Mouse (Mus musculus) liver, postnatal 0 days (tissue): ENCODE data around the gene Olfr1426. TPM values are rescaled to one million over a fixed set of nuclear protein-coding genes. Genes with fewer than 3 reads are reported as not detected.

Experiments used
- ATAC-seq: fragments of 200-750 bp; cut with Nextera tagmentation; 2 replicates; pipeline ENCODE4 v1.8.0; 2017; ENCODE audit warnings: mild to moderate bottlenecking, moderate library complexity
- DNase-seq: peaks from one replicate; pipeline ENCODE4 v3.0.0-alpha.2; 2016
- H3K27ac ChIP-seq: fragments of 300-500 bp; sonication (generic); 2 replicates; pipeline ENCODE4 v1.5.1; 2014; ENCODE audit warnings: antibody characterized with exemption, moderate library complexity, mild to moderate bottlenecking, low read depth
- H3K27me3 ChIP-seq: fragments of 300-500 bp; sonication (generic); 2 replicates; pipeline ENCODE4 v1.6.1; 2014; ENCODE audit warnings: low read length, control low read depth, mixed read lengths; ENCODE audit not compliant: insufficient read depth
- H3K36me3 ChIP-seq: fragments of 300-500 bp; sonication (generic); replicated peaks from 2 replicates; pipeline ENCODE4 v1.6.1; 2014; ENCODE audit warnings: mild to moderate bottlenecking, control low read depth, low read length, moderate library complexity, mixed read lengths; ENCODE audit not compliant: insufficient read depth
- H3K4me1 ChIP-seq: fragments of 300-500 bp; sonication (generic); 2 replicates; pipeline ENCODE4 v1.6.1; 2014; ENCODE audit warnings: antibody characterized with exemption, mild to moderate bottlenecking, control low read depth; ENCODE audit not compliant: insufficient read depth
- H3K4me2 ChIP-seq: fragments of 300-500 bp; sonication (generic); 2 replicates; pipeline ENCODE4 v1.6.1; 2014; ENCODE audit warnings: low read depth, mild to moderate bottlenecking, low read length, moderate library complexity, mixed read lengths
- H3K4me3 ChIP-seq: fragments of 300-500 bp; sonication (generic); 2 replicates; pipeline ENCODE4 v1.5.1; 2014; ENCODE audit warnings: low read depth, low read length
- H3K9ac ChIP-seq: fragments of 300-500 bp; sonication (generic); replicated peaks from 2 replicates; pipeline ENCODE4 v1.6.1; 2014; ENCODE audit warnings: mild to moderate bottlenecking, moderate library complexity
- H3K9me3 ChIP-seq: fragments of 300-500 bp; sonication (generic); 2 replicates; pipeline ENCODE4 v1.6.1; 2016; ENCODE audit warnings: mild to moderate bottlenecking, control low read depth, low read length, mixed read lengths
- CTCF ChIP-seq: sonication (generic); IDR thresholded peaks from 2 replicates; pipeline ENCODE4 v1.5.1; 2016; ENCODE audit warnings: antibody characterized with exemption, low read depth
- EP300 ChIP-seq: IDR thresholded peaks from 2 replicates; pipeline ENCODE4 v1.6.1; 2016; ENCODE audit warnings: antibody characterized with exemption, low read depth, mild to moderate bottlenecking
- polyA plus RNA-seq: library from polyadenylated mRNA; unstranded; fragments of >200 nt; fragmentation: Nextera tagmentation; extraction: Ambion mirVana; gene quantifications from 2 replicates; pipeline ENCODE4 v1.2.1, GENCODE M21; 2015

Olfr1426 gene
- polyA plus RNA-seq, 1 experiment from 2014 or later = not detected

DNA sequence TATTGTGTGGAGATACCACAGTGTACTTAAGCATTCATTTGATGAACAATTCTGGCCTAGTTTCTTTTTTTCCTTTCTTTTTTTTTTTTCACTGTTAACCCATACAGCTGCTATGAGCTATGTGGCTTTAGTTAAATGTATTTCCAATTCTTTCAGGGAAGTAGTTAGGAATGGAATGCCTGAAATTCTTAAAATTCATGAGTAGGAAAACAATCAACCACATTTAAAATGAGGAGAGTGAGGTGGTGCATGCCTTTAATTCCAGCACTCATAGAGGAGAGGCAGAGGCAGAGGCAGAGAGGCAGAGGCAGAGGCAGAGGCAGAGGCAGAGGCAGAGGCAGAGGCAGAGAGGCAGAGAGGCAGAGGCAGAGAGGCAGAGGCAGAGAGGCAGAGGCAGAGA, 54.1 kb downstream of the Olfr1426 start:
- TF ChIP-seq EP300 = no peak
- TF ChIP-seq CTCF = no peak

More for the DNA sequence above, 54.1 kb downstream of the Olfr1426 start:
- no peak overlapping the region for H3K4me2 ChIP-seq
- H3K9ac ChIP-seq = no peak overlapping the region
- no peaks in the 10 kb centered on the region for H3K9me3 ChIP-seq
- H3K27me3 ChIP-seq = no peaks in the 10 kb centered on the region
- H3K36me3 ChIP-seq = no peaks in the 10 kb centered on the region
- H3K27ac ChIP-seq = no peak overlapping the region
- ATAC-seq = no peak
- no peak for DNase-seq
- H3K4me3 ChIP-seq = no peak overlapping the region
- H3K4me1 ChIP-seq = no peaks in the 10 kb centered on the region

Other genes starting within 250 kb of the Olfr1426 start
- not detected in 2 replicates for gene Olfr1418, start 230.9 kb downstream of the Olfr1426 start, polyA plus RNA-seq
- not detected in 2 replicates for gene Olfr1419, start 216.9 kb downstream of the Olfr1426 start, polyA plus RNA-seq
- gene Olfr1420, start 205.4 kb downstream of the Olfr1426 start, polyA plus RNA-seq = not detected in 2 replicates
- 4.9 and 5.4 TPM in 2 replicates for gene Patl1, start 179.6 kb downstream of the Olfr1426 start, polyA plus RNA-seq
- gene Osbp, start 126.1 kb downstream of the Olfr1426 start, polyA plus RNA-seq = 2.6 and 2.7 TPM in 2 replicates
- not detected in 2 replicates for gene Olfr1423, start 50.7 kb downstream of the Olfr1426 start, polyA plus RNA-seq
- not detected in 2 replicates for gene Olfr1424, start 29.3 kb downstream of the Olfr1426 start, polyA plus RNA-seq
- not detected in 2 replicates for gene Olfr1425, start 14.3 kb downstream of the Olfr1426 start, polyA plus RNA-seq
- gene Olfr1427, start 11.3 kb upstream of the Olfr1426 start, polyA plus RNA-seq = not detected in 2 replicates
- not detected in 2 replicates for gene Olfr1428, start 23.9 kb upstream of the Olfr1426 start, polyA plus RNA-seq
- gene Olfr76, start 31.2 kb upstream of the Olfr1426 start, polyA plus RNA-seq = 0.04 TPM in 1 of 2 replicates, not detected in the other
- gene Olfr1555-ps1, start 78.1 kb upstream of the Olfr1426 start, polyA plus RNA-seq = not detected in 2 replicates
- gene Olfr1431, start 108.6 kb upstream of the Olfr1426 start, polyA plus RNA-seq = not detected in 2 replicates
- not detected in 2 replicates for gene Olfr1432, start 140.6 kb upstream of the Olfr1426 start, polyA plus RNA-seq
- gene Olfr262, start 149.6 kb upstream of the Olfr1426 start, polyA plus RNA-seq = not detected in 2 replicates
- gene Olfr235, start 169.0 kb upstream of the Olfr1426 start, polyA plus RNA-seq = not detected in 2 replicates
- gene Olfr1434, start 187.8 kb upstream of the Olfr1426 start, polyA plus RNA-seq = not detected in 2 replicates
- not detected in 2 replicates for gene Olfr1436, start 207.1 kb upstream of the Olfr1426 start, polyA plus RNA-seq
- gene Olfr1437, start 233.1 kb upstream of the Olfr1426 start, polyA plus RNA-seq = not detected in 2 replicates
- gene Olfr1438-ps1, start 243.9 kb upstream of the Olfr1426 start, polyA plus RNA-seq = not detected in 2 replicates